Mouse (Mus musculus): ENCODE data around the gene Wwox. TPM values are rescaled to one million over a fixed set of nuclear protein-coding genes. Genes with fewer than 3 reads are reported as not detected.

Gene Wwox
- polyA plus RNA-seq, 2 experiments = 2.5 to 2.6 TPM

DNA sequence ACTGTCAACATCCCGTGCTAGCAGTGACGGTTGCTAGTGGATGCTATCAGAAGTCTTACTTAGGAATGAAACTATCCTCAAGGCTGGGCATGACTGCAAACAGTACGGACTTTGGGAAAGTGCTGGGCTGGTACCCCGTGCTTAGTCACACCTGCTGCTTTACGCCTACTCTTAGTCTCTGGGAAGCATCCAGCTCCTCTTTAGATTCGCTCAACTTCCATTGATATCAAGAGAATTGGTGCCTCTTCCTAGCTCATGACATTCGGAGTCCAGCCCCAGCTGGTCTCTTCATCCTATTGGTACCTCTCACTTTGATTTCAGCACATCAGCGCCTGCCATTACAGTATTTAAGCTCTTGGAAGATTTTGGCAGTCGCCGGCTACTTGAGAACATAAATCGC, 23.1 kb downstream of the Wwox start:
- no peak for TF ChIP-seq EP300 (IDR thresholded peaks at IDR 0.05; ENCODE audit: low read depth)
- TF ChIP-seq CTCF (IDR thresholded peaks at IDR 0.05; ENCODE audit: low read depth) = no peak
- 79% methylated on average over 11 of the region's 11 CpGs for WGBS (ENCODE audit: insufficient replicate concordance)
- no peak overlapping the region for H3K27ac ChIP-seq
- H3K27me3 ChIP-seq (ENCODE audit: control insufficient read depth, insufficient read depth, low read length) = no peaks in the 10 kb centered on the region
- no peak for ATAC-seq (ENCODE audit: insufficient read depth)
- DNase-seq (ENCODE audit: low read depth in 3 of 3, low spot score in 3 of 3) = no peak
- no peak overlapping the region for H3K4me2 ChIP-seq (ENCODE audit: low read depth)
- no peak overlapping the region for H3K4me3 ChIP-seq (ENCODE audit: insufficient read depth in 1 of 2, low read depth in 2 of 2, low read length in 2 of 2)
- no peaks in the 10 kb centered on the region for H3K36me3 ChIP-seq (replicated peaks; ENCODE audit: control insufficient read depth, insufficient read depth, low read depth)
- no peaks in the 10 kb centered on the region for H3K4me1 ChIP-seq (replicated peaks; ENCODE audit: control insufficient read depth in 2 of 2, insufficient read depth in 2 of 2, low read length in 1 of 2)
- no peak overlapping the region for H3K9ac ChIP-seq (replicated peaks)
- H3K9me3 ChIP-seq (ENCODE audit: control insufficient read depth, low read length) = no peaks in the 10 kb centered on the region

GRCm38 (mm10) chr8:114463305-114463704, 23.9 kb downstream of the Wwox start:
- DNase-seq (ENCODE audit: low read depth in 3 of 3, low spot score in 3 of 3) = no peak
- 38% methylated on average over 10 of the region's 10 CpGs for WGBS (ENCODE audit: insufficient replicate concordance)

DNA sequence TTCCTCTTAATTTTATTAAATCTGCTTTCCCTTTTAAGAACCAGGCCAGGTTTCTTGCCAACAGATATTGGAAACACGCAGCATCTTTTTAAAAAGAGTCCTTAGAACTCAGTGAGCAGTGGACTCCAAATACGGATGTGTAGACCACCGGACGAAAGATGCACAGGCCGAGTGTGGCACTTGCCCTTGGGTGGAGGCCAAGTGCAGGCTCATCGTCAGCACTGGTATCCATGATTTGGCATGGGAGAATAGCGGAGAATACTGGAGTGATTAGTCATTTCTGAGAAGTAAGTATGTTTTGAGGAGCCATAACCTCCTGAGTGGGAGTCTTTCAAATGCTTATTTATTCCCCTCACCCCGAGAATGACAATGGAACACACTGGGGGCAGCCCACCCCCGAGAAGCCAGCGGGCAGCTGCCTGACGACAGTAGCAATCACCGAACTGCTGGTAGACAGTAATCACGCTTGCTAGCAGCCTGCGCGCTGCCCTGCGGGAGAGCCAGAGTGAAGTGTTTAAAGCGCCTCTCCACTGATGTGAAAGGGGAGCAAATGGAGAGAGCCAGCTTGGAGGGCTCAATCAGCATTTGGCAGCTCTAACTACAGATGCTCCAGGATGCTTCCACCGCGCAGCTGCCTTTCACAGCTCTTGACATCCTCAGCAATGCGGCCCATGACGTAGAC, 29.2 kb downstream of the Wwox start:
- no peak for ATAC-seq (ENCODE audit: insufficient read depth)

More at GRCm38 (mm10) chr8:114463305-114463704, 23.9 kb downstream of the Wwox start:
- H3K27ac ChIP-seq = no peak overlapping the region
- H3K36me3 ChIP-seq (replicated peaks; ENCODE audit: control insufficient read depth, insufficient read depth, low read depth) = no peaks in the 10 kb centered on the region
- H3K4me1 ChIP-seq (replicated peaks; ENCODE audit: control insufficient read depth in 2 of 2, insufficient read depth in 2 of 2, low read length in 1 of 2) = no peaks in the 10 kb centered on the region
- no peaks in the 10 kb centered on the region for H3K9me3 ChIP-seq (ENCODE audit: control insufficient read depth, low read length)
- H3K4me3 ChIP-seq (ENCODE audit: insufficient read depth in 1 of 2, low read depth in 2 of 2, low read length in 2 of 2) = no peak overlapping the region
- TF ChIP-seq CTCF (IDR thresholded peaks at IDR 0.05; ENCODE audit: low read depth) (no peak), EP300 (IDR thresholded peaks at IDR 0.05; ENCODE audit: low read depth) (no peak)
- no peaks in the 10 kb centered on the region for H3K27me3 ChIP-seq (ENCODE audit: control insufficient read depth, insufficient read depth, low read length)
- no peak overlapping the region for H3K9ac ChIP-seq (replicated peaks)
- no peak for ATAC-seq (ENCODE audit: insufficient read depth)
- no peak overlapping the region for H3K4me2 ChIP-seq (ENCODE audit: low read depth)

DNA sequence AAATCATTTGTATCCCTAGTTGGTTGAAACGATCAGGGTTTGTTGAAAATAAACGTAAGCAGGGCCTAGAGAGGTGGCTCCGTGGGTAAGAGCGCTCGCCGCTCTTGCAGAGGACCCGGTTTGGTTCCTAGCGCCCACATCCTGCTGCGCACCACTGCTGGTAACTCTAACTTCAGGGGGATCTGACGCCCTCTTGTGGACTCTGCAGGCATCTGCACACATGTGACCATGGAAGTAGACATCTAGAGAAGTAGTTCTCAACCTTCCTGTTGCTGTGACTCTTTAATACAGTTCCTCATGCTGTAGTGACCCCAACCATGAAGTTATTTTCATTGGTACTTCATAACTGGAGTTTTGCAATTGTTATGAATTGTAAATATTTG, 29.7 kb downstream of the Wwox start:
- Histone ChIP-seq H3K4me2 (ENCODE audit: low read depth) (no peak overlapping the region), H3K9ac (replicated peaks) (no peak overlapping the region), H3K27me3 (ENCODE audit: control insufficient read depth, insufficient read depth, low read length) (no peaks in the 10 kb centered on the region), H3K9me3 (ENCODE audit: control insufficient read depth, low read length) (no peaks in the 10 kb centered on the region), H3K4me3 (ENCODE audit: insufficient read depth in 1 of 2, low read depth in 2 of 2, low read length in 2 of 2) (no peak overlapping the region), H3K4me1 (replicated peaks; ENCODE audit: control insufficient read depth in 2 of 2, insufficient read depth in 2 of 2, low read length in 1 of 2) (no peaks in the 10 kb centered on the region), H3K36me3 (replicated peaks; ENCODE audit: control insufficient read depth, insufficient read depth, low read depth) (no peaks in the 10 kb centered on the region), H3K27ac (no peak overlapping the region)
- ATAC-seq (ENCODE audit: insufficient read depth) (no peak), DNase-seq (ENCODE audit: low read depth in 3 of 3, low spot score in 3 of 3) (no peak)
- 81% methylated on average over 10 of the region's 10 CpGs for WGBS (ENCODE audit: insufficient replicate concordance)
- TF ChIP-seq CTCF (IDR thresholded peaks at IDR 0.05; ENCODE audit: low read depth) (no peak), EP300 (IDR thresholded peaks at IDR 0.05; ENCODE audit: low read depth) (no peak)

More for the DNA sequence above, 29.2 kb downstream of the Wwox start:
- Histone ChIP-seq H3K9me3 (ENCODE audit: control insufficient read depth, low read length) (no peaks in the 10 kb centered on the region), H3K36me3 (replicated peaks; ENCODE audit: control insufficient read depth, insufficient read depth, low read depth) (no peaks in the 10 kb centered on the region), H3K27me3 (ENCODE audit: control insufficient read depth, insufficient read depth, low read length) (no peaks in the 10 kb centered on the region), H3K4me1 (replicated peaks; ENCODE audit: control insufficient read depth in 2 of 2, insufficient read depth in 2 of 2, low read length in 1 of 2) (no peaks in the 10 kb centered on the region), H3K27ac (no peak overlapping the region), H3K4me3 (ENCODE audit: insufficient read depth in 1 of 2, low read depth in 2 of 2, low read length in 2 of 2) (no peak overlapping the region), H3K9ac (replicated peaks) (no peak overlapping the region), H3K4me2 (ENCODE audit: low read depth) (no peak overlapping the region)
- no peak for TF ChIP-seq EP300 (IDR thresholded peaks at IDR 0.05; ENCODE audit: low read depth)
- TF ChIP-seq CTCF (IDR thresholded peaks at IDR 0.05; ENCODE audit: low read depth) = no peak
- WGBS (ENCODE audit: insufficient replicate concordance) = 82% methylated on average over 21 of the region's 21 CpGs
- DNase-seq (ENCODE audit: low read depth in 3 of 3, low spot score in 3 of 3) = no peak

- H3K9me3 ChIP-seq (ENCODE audit: control insufficient read depth, low read length) = no peaks in the 10 kb centered on the region
- no peak overlapping the region for H3K27ac ChIP-seq
- ATAC-seq (ENCODE audit: insufficient read depth) = no peak
- TF ChIP-seq CTCF (IDR thresholded peaks at IDR 0.05; ENCODE audit: low read depth) = no peak
- TF ChIP-seq EP300 (IDR thresholded peaks at IDR 0.05; ENCODE audit: low read depth) = no peak
- DNase-seq (ENCODE audit: low read depth in 3 of 3, low spot score in 3 of 3) = no peak
- no peak overlapping the region for H3K9ac ChIP-seq (replicated peaks)
- no peak overlapping the region for H3K4me2 ChIP-seq (ENCODE audit: low read depth)
- no peaks in the 10 kb centered on the region for H3K27me3 ChIP-seq (ENCODE audit: control insufficient read depth, insufficient read depth, low read length)
- H3K36me3 ChIP-seq (replicated peaks; ENCODE audit: control insufficient read depth, insufficient read depth, low read depth) = no peaks in the 10 kb centered on the region
- no peaks in the 10 kb centered on the region for H3K4me1 ChIP-seq (replicated peaks; ENCODE audit: control insufficient read depth in 2 of 2, insufficient read depth in 2 of 2, low read length in 1 of 2)
- WGBS (ENCODE audit: insufficient replicate concordance) = 70% methylated on average over 11 of the region's 11 CpGs
- H3K4me3 ChIP-seq (ENCODE audit: insufficient read depth in 1 of 2, low read depth in 2 of 2, low read length in 2 of 2) = no peak overlapping the region
These were observed 34.1 kb downstream of the Wwox start for GRCm38 (mm10) chr8:114473546-114473945.

Measured in liver, embryonic 14.5 days (tissue).